Mouse (Mus musculus): ENCODE data around the gene Asb9.
A peak's percentile ranks its signal among the peaks of the same experiment; 100 is the strongest.

Asb9 gene

GRCm38 (mm10) chrX:164505709-164506498 lies at the start of gene Asb9:
TSS of gene Asb9 (plus strand) at chrX:164506327.
- DNase-seq (ENCODE audit: low read depth, low spot score) = no peak

GRCm38 (mm10) chrX:164459205-164459878 lies 46.8 kb upstream of the Asb9 start:
- no peak for DNase-seq (ENCODE audit: low read depth, low spot score)

- no peak for DNase-seq (ENCODE audit: low read depth, low spot score)
These were observed 3.9 kb upstream of the Asb9 start for GRCm38 (mm10) chrX:164502258-164502657.

- DNase-seq (ENCODE audit: low read depth, low spot score) = no peak
These were observed 941 bp downstream of the Asb9 start for GRCm38 (mm10) chrX:164507068-164507467.

GRCm38 (mm10) chrX:164508728-164509127 lies 2.6 kb downstream of the Asb9 start:
- no peak for DNase-seq (ENCODE audit: low read depth, low spot score)

GRCm38 (mm10) chrX:164522138-164522537 lies 16.0 kb downstream of the Asb9 start:
- no peak for DNase-seq (ENCODE audit: low read depth, low spot score)

- DNase-seq (ENCODE audit: low read depth, low spot score) = no peak
These were observed 20.4 kb downstream of the Asb9 start for GRCm38 (mm10) chrX:164526566-164526965.

- peak; percentile 12 for DNase-seq (ENCODE audit: low read depth, low spot score)
These were observed 35.5 kb downstream of the Asb9 start for GRCm38 (mm10) chrX:164541436-164542317.

- no peak for DNase-seq (ENCODE audit: low read depth, low spot score)
These were observed 64.1 kb downstream of the Asb9 start for GRCm38 (mm10) chrX:164570195-164570594.

- no peak for DNase-seq (ENCODE audit: low read depth, low spot score)
These were observed 70.8 kb downstream of the Asb9 start for GRCm38 (mm10) chrX:164576967-164577366.
